Mouse (Mus musculus) stomach, embryonic 16.5 days (tissue): ENCODE data around the gene Prrc2b. TPM values are rescaled to one million over a fixed set of nuclear protein-coding genes. Genes with fewer than 3 reads are reported as not detected.

ENCODE experiments used
- ATAC-seq: fragments of 200-750 bp; cut with Nextera tagmentation; 2 replicates; pipeline ENCODE4 v1.8.0; 2017; ENCODE audit warnings: moderate number of reproducible peaks, moderate TSS enrichment; ENCODE audit not compliant: insufficient read depth, low FRiP score
- H3K27ac ChIP-seq: fragments of 300-500 bp; sonication (generic); 2 replicates; pipeline ENCODE4 v1.5.1; 2014; ENCODE audit warnings: low read length
- H3K27me3 ChIP-seq: fragments of 300-500 bp; sonication (generic); 2 replicates; pipeline ENCODE4 v1.6.1; 2014; ENCODE audit warnings: low read length, control low read depth, mixed read lengths; ENCODE audit not compliant: control insufficient read depth, insufficient read depth
- H3K36me3 ChIP-seq: fragments of 300-500 bp; sonication (generic); 2 replicates; pipeline ENCODE4 v1.6.1; 2014; ENCODE audit warnings: low read length; ENCODE audit not compliant: control insufficient read depth, insufficient read depth
- H3K4me1 ChIP-seq: fragments of 300-500 bp; sonication (generic); 2 replicates; pipeline ENCODE4 v1.6.1; 2014; ENCODE audit warnings: low read length, control low read depth, mixed read lengths; ENCODE audit not compliant: control insufficient read depth, insufficient read depth
- H3K4me2 ChIP-seq: fragments of 300-500 bp; sonication (generic); 2 replicates; pipeline ENCODE4 v1.6.1; 2014; ENCODE audit warnings: low read depth, low read length, mixed read lengths
- H3K4me3 ChIP-seq: fragments of 300-500 bp; sonication (generic); replicated peaks from 2 replicates; pipeline ENCODE4 v1.5.1; 2014; ENCODE audit warnings: mild to moderate bottlenecking, low read length
- H3K9ac ChIP-seq: fragments of 300-500 bp; sonication (generic); 2 replicates; pipeline ENCODE4 v1.6.1; 2014; ENCODE audit warnings: low read length
- H3K9me3 ChIP-seq: fragments of 300-500 bp; sonication (generic); replicated peaks from 2 replicates; pipeline ENCODE4 v1.6.1; 2016; ENCODE audit warnings: low read length, control low read depth; ENCODE audit not compliant: control insufficient read depth
- WGBS: fragments of 180-500 bp; shearing (Covaris S2); extraction: QIAGEN DNeasy Blood & Tissue Kit; methylation state at CpG from one replicate; pipeline ENCODE4 v1.1.7; 2014; 5-methylcytosine and 5-hydroxymethylcytosine counted together
- polyA plus RNA-seq: library from polyadenylated mRNA; unstranded; fragments of >200 nt; fragmentation: Nextera tagmentation; extraction: Ambion mirVana; gene quantifications from 2 replicates; pipeline ENCODE4 v1.2.1, GENCODE M21; 2015

The Prrc2b gene
- polyA plus RNA-seq, 1 experiment from 2014 or later, result 27.3 TPM

DNA sequence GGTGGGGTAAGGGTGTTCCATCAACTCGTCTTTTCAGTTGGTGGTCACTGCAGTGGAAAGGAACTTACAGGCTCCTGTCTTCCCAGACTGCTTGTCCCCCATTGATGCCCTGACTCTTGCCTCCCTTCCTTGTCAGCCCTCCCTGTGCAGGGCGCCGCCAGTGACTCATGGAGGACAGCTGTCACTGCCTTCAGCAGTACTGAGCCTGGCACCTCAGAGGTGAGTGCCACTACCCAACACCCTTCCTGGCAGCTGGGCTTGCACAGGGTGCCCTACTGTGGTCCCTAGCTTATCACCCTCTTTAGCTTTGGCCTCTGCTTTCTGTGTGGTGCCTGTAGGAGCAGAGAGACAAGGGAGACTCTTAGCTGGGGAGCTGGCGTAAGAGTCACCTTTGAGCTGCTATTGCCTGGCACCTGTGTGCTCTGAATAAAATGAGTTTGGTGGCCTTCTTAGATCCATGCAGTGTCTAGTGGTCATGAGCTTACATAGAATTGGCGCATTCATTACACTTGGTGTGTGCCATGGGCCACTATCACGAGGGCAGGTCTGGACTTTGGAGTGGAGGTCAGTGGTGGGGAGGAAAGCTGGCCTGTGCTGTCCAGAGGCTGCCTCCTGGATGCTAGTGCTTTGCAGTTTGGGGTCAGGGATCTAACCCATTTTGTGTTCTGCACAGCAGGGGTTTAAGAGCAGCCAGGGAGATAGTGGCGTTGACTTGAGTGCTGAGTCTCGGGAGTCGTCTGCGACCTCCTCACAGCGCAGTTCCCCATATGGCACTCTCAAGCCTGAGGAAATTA, 67.9 kb downstream of the Prrc2b start:
- ATAC-seq, result no peak
- H3K27me3 ChIP-seq, result no peaks in the 10 kb centered on the region
- WGBS, result 85% methylated on average over 11 of the region's 11 CpGs
- no peak overlapping the region for H3K9ac ChIP-seq
- no peak overlapping the region for H3K4me3 ChIP-seq
- H3K9me3 ChIP-seq, result no peaks in the 10 kb centered on the region
- H3K36me3 ChIP-seq, result peaks cover 45% of the 10 kb centered on the region
- no peak overlapping the region for H3K4me2 ChIP-seq
- no peak overlapping the region for H3K27ac ChIP-seq
- no peaks in the 10 kb centered on the region for H3K4me1 ChIP-seq

DNA sequence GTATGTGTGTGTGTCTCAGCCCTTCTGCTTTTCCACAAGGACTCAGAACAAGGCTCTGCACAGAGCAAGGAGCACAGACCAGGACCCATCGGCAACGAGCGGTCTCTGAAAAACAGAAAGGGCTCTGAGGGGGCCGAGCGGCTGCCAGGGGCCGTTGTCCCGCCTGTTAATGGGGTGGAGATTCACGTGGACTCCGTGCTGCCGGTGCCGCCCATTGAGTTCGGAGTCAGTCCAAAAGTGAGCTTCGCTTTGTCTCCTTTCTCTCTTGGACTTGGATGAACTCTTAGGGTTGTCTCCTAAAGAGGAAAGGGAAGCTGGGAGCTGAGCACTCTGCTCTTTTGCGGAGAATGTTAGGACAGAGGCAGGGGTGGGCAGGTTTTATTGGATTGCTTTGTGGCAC, 68.6 kb downstream of the Prrc2b start:
- Histone ChIP-seq H3K27ac (no peak overlapping the region), H3K4me1 (no peaks in the 10 kb centered on the region), H3K27me3 (no peaks in the 10 kb centered on the region), H3K4me2 (no peak overlapping the region), H3K4me3 (no peak overlapping the region), H3K36me3 (peaks cover 41% of the 10 kb centered on the region), H3K9me3 (no peaks in the 10 kb centered on the region), H3K9ac (no peak overlapping the region)
- WGBS, result 95% methylated on average over 14 of the region's 14 CpGs
- no peak for ATAC-seq

DNA sequence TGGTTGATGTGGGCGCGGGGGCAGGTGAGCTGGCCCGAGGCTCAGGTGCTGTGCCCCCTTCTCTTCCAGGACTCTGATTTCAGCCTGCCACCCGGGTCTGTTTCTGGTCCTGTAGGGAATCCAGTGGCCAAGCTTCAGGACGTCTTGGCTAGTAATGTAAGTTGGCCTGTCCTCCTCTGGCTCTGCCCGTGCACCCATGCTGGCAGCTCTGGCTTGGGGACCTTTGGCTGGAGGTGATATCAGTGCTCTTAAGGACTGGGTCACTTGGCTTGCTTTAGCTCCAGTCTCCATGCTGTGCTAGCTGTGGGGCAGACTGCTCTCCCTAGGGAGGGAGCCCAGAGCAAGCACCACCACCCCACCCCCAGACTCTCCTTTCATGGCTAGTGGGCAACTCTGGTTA, 69.1 kb downstream of the Prrc2b start:
- H3K4me1 ChIP-seq, result no peaks in the 10 kb centered on the region
- H3K4me2 ChIP-seq, result no peak overlapping the region
- ATAC-seq, result no peak
- peaks cover 42% of the 10 kb centered on the region for H3K36me3 ChIP-seq
- no peaks in the 10 kb centered on the region for H3K27me3 ChIP-seq
- H3K9me3 ChIP-seq, result no peaks in the 10 kb centered on the region
- WGBS, result 90% methylated on average over 6 of the region's 6 CpGs
- no peak overlapping the region for H3K27ac ChIP-seq
- H3K9ac ChIP-seq, result no peak overlapping the region
- H3K4me3 ChIP-seq, result no peak overlapping the region

DNA sequence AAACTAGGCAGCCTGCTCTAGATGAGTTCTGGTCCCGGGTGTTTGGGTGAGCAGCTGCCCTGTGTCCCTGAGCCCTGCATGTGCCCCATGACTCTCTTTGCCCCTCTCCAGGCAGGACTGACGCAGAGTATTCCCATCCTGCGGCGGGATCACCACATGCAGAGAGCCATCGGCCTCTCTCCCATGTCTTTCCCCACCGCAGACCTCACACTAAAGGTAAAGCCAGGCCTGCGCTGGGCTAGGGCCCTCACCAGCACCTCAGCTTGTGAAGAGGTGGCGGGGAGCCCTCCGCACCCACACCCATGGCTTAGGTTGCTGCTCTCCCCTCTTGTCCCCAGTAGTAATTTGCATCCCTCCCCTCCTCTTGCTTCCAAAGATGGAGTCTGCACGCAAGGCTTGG, 70.1 kb downstream of the Prrc2b start:
- H3K9ac ChIP-seq, result no peak overlapping the region
- ATAC-seq, result no peak
- no peaks in the 10 kb centered on the region for H3K9me3 ChIP-seq
- H3K27me3 ChIP-seq, result no peaks in the 10 kb centered on the region
- H3K27ac ChIP-seq, result no peak overlapping the region
- H3K36me3 ChIP-seq, result peaks cover 44% of the 10 kb centered on the region
- H3K4me3 ChIP-seq, result no peak overlapping the region
- H3K4me1 ChIP-seq, result no peaks in the 10 kb centered on the region
- H3K4me2 ChIP-seq, result no peak overlapping the region
- WGBS, result 94% methylated on average over 10 of the region's 10 CpGs

DNA sequence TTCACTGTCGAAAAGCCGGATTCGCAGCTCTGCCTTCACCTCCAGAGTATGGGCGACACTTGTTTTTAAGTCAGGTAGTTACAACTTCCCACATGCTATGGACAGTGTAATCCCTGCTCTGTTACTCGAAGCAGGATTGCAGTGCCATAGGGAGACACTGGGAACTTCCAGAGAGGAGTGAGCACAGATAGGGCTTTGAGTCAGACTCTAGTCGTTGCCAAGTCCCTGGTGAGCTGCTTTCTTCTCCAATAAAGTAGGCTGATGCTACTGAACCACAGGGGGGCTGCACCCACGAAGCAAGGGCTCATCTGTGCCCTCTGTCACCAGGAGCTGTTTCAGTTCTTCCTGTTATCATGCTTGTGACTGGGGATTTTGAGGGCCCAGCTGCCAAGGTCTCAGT, 70.7 kb downstream of the Prrc2b start:
- Histone ChIP-seq H3K4me3 (no peak overlapping the region), H3K36me3 (peaks cover 44% of the 10 kb centered on the region), H3K9me3 (no peaks in the 10 kb centered on the region), H3K27ac (no peak overlapping the region), H3K4me1 (no peaks in the 10 kb centered on the region), H3K27me3 (no peaks in the 10 kb centered on the region), H3K9ac (no peak overlapping the region), H3K4me2 (no peak overlapping the region)
- ATAC-seq, result no peak
- WGBS, result 87% methylated on average over 7 of the region's 7 CpGs

DNA sequence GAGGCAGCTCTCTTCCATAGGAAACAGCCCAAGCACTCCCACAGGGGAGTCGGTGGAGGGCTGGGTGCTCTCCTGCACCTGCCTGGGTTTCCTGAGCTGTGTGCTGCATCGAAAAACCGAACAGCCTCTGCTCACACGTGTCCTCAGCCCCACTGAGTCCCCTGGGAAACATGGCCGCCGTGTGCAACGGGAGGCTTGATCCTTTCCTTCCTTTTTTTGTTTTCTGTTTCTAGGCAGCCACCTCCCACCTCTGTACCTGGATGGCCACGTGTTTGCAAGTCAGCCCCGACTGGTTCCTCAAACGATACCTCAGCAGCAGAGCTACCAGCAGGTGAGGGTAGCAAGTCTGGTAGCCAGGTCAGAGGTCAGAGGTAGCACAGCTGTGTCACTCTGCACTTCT, 71.2 kb downstream of the Prrc2b start:
- no peak overlapping the region for H3K9ac ChIP-seq
- H3K27ac ChIP-seq, result no peak overlapping the region
- H3K4me3 ChIP-seq, result no peak overlapping the region
- 79% methylated on average over 10 of the region's 10 CpGs for WGBS
- H3K4me2 ChIP-seq, result no peak overlapping the region
- no peaks in the 10 kb centered on the region for H3K4me1 ChIP-seq
- H3K36me3 ChIP-seq, result peaks cover 44% of the 10 kb centered on the region
- no peaks in the 10 kb centered on the region for H3K27me3 ChIP-seq
- no peak for ATAC-seq
- H3K9me3 ChIP-seq, result no peaks in the 10 kb centered on the region

DNA sequence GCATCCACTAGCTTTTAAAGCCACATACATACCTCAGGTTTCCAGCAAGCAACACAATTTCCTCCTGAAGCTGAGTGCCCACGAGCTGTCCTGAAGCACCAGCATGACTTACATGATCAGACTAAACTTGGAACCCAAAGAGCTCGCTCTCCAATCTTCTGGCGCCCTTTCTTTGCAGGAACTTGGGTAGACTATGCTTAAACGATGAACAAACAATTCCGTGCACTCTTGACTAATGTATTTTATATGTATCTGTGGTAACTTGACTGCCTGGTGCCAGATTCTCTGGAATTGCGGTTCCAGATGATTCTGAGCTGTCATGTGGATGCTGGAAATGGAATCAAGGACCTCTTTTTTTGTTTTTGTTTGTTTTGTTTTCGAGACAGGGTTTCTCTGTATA, 84.6 kb downstream of the Prrc2b start:
- peak overlapping the region; percentile 95; the same call in 1 of the 2 replicates for H3K27ac ChIP-seq
- peak overlapping the region; percentile 73 for H3K4me3 ChIP-seq
- ATAC-seq, result no peak
- peaks cover 12% of the 10 kb centered on the region for H3K4me1 ChIP-seq
- H3K9ac ChIP-seq, result peak overlapping the region; percentile 83
- H3K9me3 ChIP-seq, result no peaks in the 10 kb centered on the region
- H3K4me2 ChIP-seq, result peak overlapping the region; percentile 88
- peaks cover 19% of the 10 kb centered on the region for H3K36me3 ChIP-seq
- WGBS, result 20% methylated on average over 7 of the region's 7 CpGs
- no peaks in the 10 kb centered on the region for H3K27me3 ChIP-seq

DNA sequence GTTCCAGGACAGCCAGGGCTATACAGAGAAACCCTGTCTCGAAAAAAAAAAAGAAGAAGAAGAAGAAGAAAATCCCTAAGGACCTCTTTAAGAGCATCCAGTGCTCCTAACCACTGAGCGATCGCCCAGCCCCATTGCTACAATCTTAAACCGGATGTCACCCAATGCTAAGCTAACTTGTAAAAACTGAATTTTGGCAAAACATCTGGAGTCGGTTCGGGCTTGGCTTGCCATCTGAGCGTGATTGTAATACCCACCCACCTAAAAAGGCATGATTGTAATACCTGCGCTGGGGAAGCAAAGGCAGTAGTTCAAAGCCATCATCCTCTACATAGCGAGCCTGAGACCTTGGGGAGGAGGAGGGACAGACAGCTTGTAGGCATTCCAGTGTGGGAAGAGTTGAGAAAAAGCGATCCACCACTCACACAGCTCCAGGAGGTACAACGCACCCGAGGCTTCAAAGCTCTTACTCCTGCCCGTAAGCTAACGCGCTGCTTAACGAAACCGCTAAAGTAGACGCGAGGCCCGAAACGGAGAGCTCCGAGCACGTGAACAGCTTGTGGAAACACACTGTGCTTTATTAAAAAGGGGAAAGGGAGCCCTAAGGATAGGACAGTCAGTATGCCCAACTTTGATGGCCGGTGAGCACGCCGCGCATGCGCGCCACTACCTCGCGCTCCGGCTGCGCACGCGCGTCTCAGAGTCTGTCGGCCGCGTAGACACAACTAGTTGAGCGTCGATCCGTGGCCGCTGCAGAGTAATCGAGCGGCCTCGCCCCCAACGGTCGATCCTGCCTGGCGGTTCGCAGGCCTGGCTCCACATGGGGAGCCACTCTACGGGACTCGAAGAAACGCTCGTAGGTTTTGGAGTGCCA, 85.2 kb downstream of the Prrc2b start, which contains the start of gene Pomt1:
Gene Pomt1 (plus strand): TSS at position 705 of the 874 bp plus-strand sequence.
- under 1% methylated on average over 54 of the region's 54 CpGs for WGBS

More for the DNA sequence above, 85.2 kb downstream of the Prrc2b start, which contains the start of gene Pomt1:
- peak within 1 kb of the TSS; percentile 83 for H3K9ac ChIP-seq
- peak within 1 kb of the TSS; percentile 73 for H3K4me3 ChIP-seq
- H3K4me1 ChIP-seq, result peaks cover 12% of the 10 kb centered on the region
- H3K36me3 ChIP-seq, result peaks cover 18% of the 10 kb centered on the region
- H3K27me3 ChIP-seq, result no peaks in the 10 kb centered on the region
- H3K27ac ChIP-seq, result peak within 1 kb of the TSS; percentile 95
- peak within 1 kb of the TSS; percentile 92 for H3K4me2 ChIP-seq
- ATAC-seq, result peak; percentile 92
- no peaks in the 10 kb centered on the region for H3K9me3 ChIP-seq
